In genomic region chr13:115006213-115006835, GRCm38 (mm10) we compare ENCODE assay signal across 13 mouse cellular contexts.
DNase-seq lines count a peak whose midpoint lies in the region; ATAC-seq and TF ChIP-seq lines count a peak whose summit lies in the region.
"Had no signal": no experiment of that assay in that cellular context is flagged by ENCODE, and none has a peak within 500 bp of the region (broad histone marks: within the 10 kb centered on the region; RNA-seq: fewer than 3 reads in every experiment).

No protein-coding gene starts in this region.

- ATAC-seq in heart, embryonic 14.5 days (ENCODE audit: insufficient number of reproducible peaks, insufficient read depth, low FRiP score, low read depth) = no peak
- peak; percentile 32; the same call in 1 of the 2 replicates for ATAC-seq in lung, postnatal 0 days
- ATAC-seq in midbrain, embryonic 16.5 days = peak; percentile 55; the same call in 1 of the 2 replicates
- no peak for ATAC-seq in inflammation-experienced regulatory T-cells, adult 6 months
- ATAC-seq: activated CD4-positive, CD25-positive, alpha-beta regulatory T cell, adult 4 months had no signal

- intact Hi-C loops in heart, postnatal 25 days (cut with DNase I) = no loop called here

- no peaks in the 10 kb centered on the region for H3K27me3 ChIP-seq in heart, embryonic 14.5 days (ENCODE audit: control insufficient read depth, insufficient read depth, low read length)
- H3K27me3 ChIP-seq in lung, postnatal 0 days (replicated peaks; ENCODE audit: insufficient read depth, low read length) = no peaks in the 10 kb centered on the region
- no peaks in the 10 kb centered on the region for H3K27me3 ChIP-seq in midbrain, embryonic 16.5 days (ENCODE audit: control insufficient read depth, insufficient read depth, low read depth, low read length)
- H3K27me3 ChIP-seq: embryonic facial prominence, embryonic 15.5 days; liver, embryonic 15.5 days; megakaryocyte, embryonic 14.5 days; neural tube, embryonic 13.5 days had no signal

- no peak overlapping the region for H3K4me3 ChIP-seq in heart, embryonic 14.5 days (ENCODE audit: control insufficient read depth in 1 of 2, insufficient read depth in 1 of 2, low read depth in 1 of 2, low read length in 2 of 2)
- H3K4me3 ChIP-seq in lung, postnatal 0 days (ENCODE audit: low read depth, low read length) = no peak overlapping the region
- no peak overlapping the region for H3K4me3 ChIP-seq in midbrain, embryonic 16.5 days (ENCODE audit: low read depth, low read length)
- H3K4me3 ChIP-seq: embryonic facial prominence, embryonic 15.5 days; liver, embryonic 15.5 days; megakaryocyte, embryonic 14.5 days; neural tube, embryonic 13.5 days had no signal

- no peak overlapping the region for H3K4me2 ChIP-seq in heart, embryonic 14.5 days (ENCODE audit: low read length)
- no peak overlapping the region for H3K4me2 ChIP-seq in lung, postnatal 0 days (replicated peaks; ENCODE audit: low read depth, low read length)
- H3K4me2 ChIP-seq in midbrain, embryonic 16.5 days (ENCODE audit: low read length) = no peak overlapping the region
- H3K4me2 ChIP-seq: embryonic facial prominence, embryonic 15.5 days; liver, embryonic 15.5 days; neural tube, embryonic 13.5 days had no signal

- no peaks in the 10 kb centered on the region for H3K9me3 ChIP-seq in heart, embryonic 14.5 days (ENCODE audit: control insufficient read depth, low read length)
- H3K9me3 ChIP-seq in lung, postnatal 0 days (ENCODE audit: low read length) = no peaks in the 10 kb centered on the region
- no peaks in the 10 kb centered on the region for H3K9me3 ChIP-seq in midbrain, embryonic 16.5 days (replicated peaks; ENCODE audit: control insufficient read depth, low read length, poor library complexity, severe bottlenecking)
- H3K9me3 ChIP-seq: embryonic facial prominence, embryonic 15.5 days; liver, embryonic 15.5 days; megakaryocyte, embryonic 14.5 days; neural tube, embryonic 13.5 days had no signal

- H3K36me3 ChIP-seq in heart, embryonic 14.5 days (ENCODE audit: control insufficient read depth, insufficient read depth, low read length) = peaks cover 28% of the 10 kb centered on the region
- no peaks in the 10 kb centered on the region for H3K36me3 ChIP-seq in lung, postnatal 0 days (ENCODE audit: insufficient read depth, low read length)
- H3K36me3 ChIP-seq in midbrain, embryonic 16.5 days (ENCODE audit: control insufficient read depth, insufficient read depth, low read length) = no peaks in the 10 kb centered on the region
- H3K36me3 ChIP-seq: embryonic facial prominence, embryonic 15.5 days; liver, embryonic 15.5 days; neural tube, embryonic 13.5 days had no signal

- no peak for DNase-seq in heart, postnatal 25 days (ENCODE audit: low spot score)
- peak; percentile 72 for DNase-seq in lung, postnatal 0 days (ENCODE audit: low spot score)
- no peak for DNase-seq in lung, adult 18-20 months
- DNase-seq in brain, adult 2 months (ENCODE audit: low read depth, low spot score) = peak; percentile 33
- DNase-seq: cerebellum, postnatal 14 days had no signal

- H3K9ac ChIP-seq in heart, embryonic 14.5 days (ENCODE audit: low read length) = no peak overlapping the region
- no peak overlapping the region for H3K9ac ChIP-seq in lung, postnatal 0 days (replicated peaks; ENCODE audit: low read depth)
- no peak overlapping the region for H3K9ac ChIP-seq in midbrain, embryonic 16.5 days (ENCODE audit: low read depth, low read length)
- H3K9ac ChIP-seq: embryonic facial prominence, embryonic 15.5 days; liver, embryonic 15.5 days; neural tube, embryonic 13.5 days had no signal

- no peak for TF ChIP-seq EP300 in lung, postnatal 0 days (IDR thresholded peaks at IDR 0.05)

- H3K27ac ChIP-seq in heart, embryonic 14.5 days (replicated peaks in 1 of 2; ENCODE audit: control insufficient read depth in 1 of 2, insufficient read depth in 1 of 2, low read depth in 2 of 2, low read length in 2 of 2) = peak overlapping the region; percentile 74 to 79
- H3K27ac ChIP-seq in lung, postnatal 0 days (ENCODE audit: low read length) = no peak overlapping the region
- H3K27ac ChIP-seq in midbrain, embryonic 16.5 days (ENCODE audit: low read length) = no peak overlapping the region
- H3K27ac ChIP-seq: embryonic facial prominence, embryonic 15.5 days; liver, embryonic 15.5 days; neural tube, embryonic 13.5 days had no signal

- 54% methylated on average over 9 of the region's 9 CpGs for WGBS in heart, embryonic 14.5 days
- 51% methylated on average over 9 of the region's 9 CpGs for WGBS in lung, postnatal 0 days
- 25% methylated on average over 9 of the region's 9 CpGs for WGBS in midbrain, embryonic 16.5 days

- peaks cover 21 to 47% of the 10 kb centered on the region in 2 experiments for H3K4me1 ChIP-seq in heart, embryonic 14.5 days (ENCODE audit: control insufficient read depth in 2 of 2, insufficient read depth in 2 of 2, low read length in 2 of 2)
- H3K4me1 ChIP-seq in lung, postnatal 0 days (ENCODE audit: insufficient read depth, low read depth, low read length) = no peaks in the 10 kb centered on the region
- peaks cover 5% of the 10 kb centered on the region; the same call in 1 of the 2 replicates for H3K4me1 ChIP-seq in midbrain, embryonic 16.5 days (ENCODE audit: control insufficient read depth, insufficient read depth, low read length)
- H3K4me1 ChIP-seq: liver, embryonic 15.5 days had no signal

- TF ChIP-seq CTCF in lung, postnatal 0 days (IDR thresholded peaks at IDR 0.05) = no peak

Comparison
In these comparisons a context has a peak if more than half of its experiments do, and no peak if none do; other contexts are left out.
1. DNase-seq: peak in lung, postnatal 0 days (single experiment) and brain, adult 2 months (single experiment); none in heart, postnatal 25 days (single experiment) and lung, adult 18-20 months (0 of 2).
2. ATAC-seq: peak in lung, postnatal 0 days (single experiment) and midbrain, embryonic 16.5 days (single experiment); none in heart, embryonic 14.5 days (single experiment) and inflammation-experienced regulatory T-cells, adult 6 months (single experiment).
3. H3K27ac ChIP-seq: peak in heart, embryonic 14.5 days (2 of 2); none in lung, postnatal 0 days (single experiment) and midbrain, embryonic 16.5 days (single experiment).